23 mouse cellular contexts compared by ENCODE assay signal in the genomic region with DNA sequence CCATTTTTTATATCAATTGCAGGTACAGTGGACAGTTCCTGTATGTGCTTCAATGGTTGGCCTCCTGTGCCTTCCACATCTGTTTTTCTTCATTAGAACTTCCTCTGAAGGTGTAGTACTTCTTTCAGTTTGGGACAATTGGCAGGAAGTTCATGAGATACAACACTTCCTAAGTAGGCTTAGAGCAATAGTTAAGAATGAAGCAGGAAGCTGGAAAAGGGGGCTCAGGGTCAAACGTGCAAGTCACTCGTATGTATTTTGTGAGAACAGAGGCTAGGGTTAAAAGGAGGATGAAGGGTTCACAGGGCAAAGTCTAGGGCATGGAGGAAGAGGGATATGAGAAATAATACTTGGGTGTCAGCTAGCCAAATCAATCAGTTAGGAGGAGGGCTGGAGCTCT. TPM values are rescaled to one million over a fixed set of nuclear protein-coding genes. Genes with fewer than 3 reads are reported as not detected.
A peak's percentile ranks its signal among the peaks of the same experiment; 100 is the strongest.
DNase-seq lines count a peak whose midpoint lies in the region; ATAC-seq and TF ChIP-seq lines count a peak whose summit lies in the region.
"Had no signal": no experiment of that assay in that cellular context is flagged by ENCODE, and none has a peak within 500 bp of the region (broad histone marks: within the 10 kb centered on the region; RNA-seq: fewer than 3 reads in every experiment).

No protein-coding gene starts in this region.

- H3K4me2 ChIP-seq in heart, embryonic 12.5 days = no peak overlapping the region
- H3K4me2 ChIP-seq: embryonic facial prominence, embryonic 13.5 days; forebrain, embryonic 13.5 days; hindbrain, embryonic 14.5 days; intestine, embryonic 15.5 days had no signal

- no peak for TF ChIP-seq POLR2A in testis, adult 2 months (IDR thresholded peaks at IDR 0.05; ENCODE audit: control insufficient read depth, low read depth, low read length)
- no peak for TF ChIP-seq POLR2A in cerebellum, adult 2 months (IDR thresholded peaks at IDR 0.05; ENCODE audit: borderline replicate concordance, insufficient read depth, low read length)

- no peak for ATAC-seq in heart, embryonic 12.5 days (ENCODE audit: insufficient number of reproducible peaks, low FRiP score)
- ATAC-seq: CD4-positive, CD25-positive, alpha-beta regulatory T cell, adult 4 months; forebrain, embryonic 13.5 days; forebrain, postnatal 0 days; intestine, embryonic 15.5 days had no signal

- intact Hi-C loops in heart, postnatal 25 days (cut with DNase I) = loop anchor here (5.0 kb wide), 1 partner anchor 37 kb away; no protein-coding TSS in a partner anchor

- H3K9me3 ChIP-seq in heart, embryonic 12.5 days (replicated peaks) = no peaks in the 10 kb centered on the region
- H3K9me3 ChIP-seq: embryonic facial prominence, embryonic 13.5 days; forebrain, embryonic 13.5 days; hindbrain, embryonic 10.5 days; intestine, embryonic 15.5 days had no signal

- no peak for TF ChIP-seq CTCF in testis, adult 2 months (IDR thresholded peaks at IDR 0.05; ENCODE audit: control insufficient read depth, insufficient read depth, insufficient replicate concordance, low read depth, low read length)
- TF ChIP-seq CTCF in cerebellum, adult 2 months (IDR thresholded peaks at IDR 0.05; ENCODE audit: borderline replicate concordance, insufficient read depth, low read depth, low read length) = no peak

- no peak overlapping the region for H3K9ac ChIP-seq in heart, embryonic 12.5 days
- H3K9ac ChIP-seq: embryonic facial prominence, embryonic 13.5 days; forebrain, embryonic 13.5 days; forebrain, postnatal 0 days; hindbrain, embryonic 14.5 days; intestine, embryonic 15.5 days had no signal

- H3K36me3 ChIP-seq in heart, embryonic 12.5 days = no peaks in the 10 kb centered on the region
- no peaks in the 10 kb centered on the region for H3K36me3 ChIP-seq in testis, adult 2 months (ENCODE audit: control insufficient read depth, insufficient read depth, low read length)
- H3K36me3 ChIP-seq: embryonic facial prominence, embryonic 13.5 days; G1E; hindbrain, embryonic 10.5 days; intestine, embryonic 15.5 days had no signal

- H3K4me3 ChIP-seq in heart, embryonic 12.5 days = no peak overlapping the region
- 0 out of 2 replicates have a peak overlapping the region, but pooled peaks have one; percentile 62 for H3K4me3 ChIP-seq in testis, adult 2 months (ENCODE audit: control insufficient read depth, low read depth, low read length)
- no peak overlapping the region for H3K4me3 ChIP-seq in cerebellum, adult 2 months (replicated peaks; ENCODE audit: insufficient read depth, low read depth, low read length)
- H3K4me3 ChIP-seq: embryonic facial prominence, embryonic 13.5 days; forebrain, embryonic 13.5 days; hindbrain, embryonic 10.5 days; intestine, embryonic 15.5 days had no signal

- no peak overlapping the region; the same call in 1 of the 2 replicates for H3K27ac ChIP-seq in heart, embryonic 12.5 days (ENCODE audit: poor library complexity, severe bottlenecking)
- no peak overlapping the region for H3K27ac ChIP-seq in testis, adult 2 months (ENCODE audit: control insufficient read depth, insufficient read depth, low read depth, low read length)
- H3K27ac ChIP-seq in cerebellum, adult 2 months (ENCODE audit: insufficient read depth, low read length) = no peak overlapping the region
- H3K27ac ChIP-seq: embryonic facial prominence, embryonic 13.5 days; forebrain, embryonic 13.5 days; hindbrain, embryonic 10.5 days; hindbrain, embryonic 14.5 days; intestine, embryonic 15.5 days had no signal

- no peaks in the 10 kb centered on the region for H3K27me3 ChIP-seq in heart, embryonic 12.5 days (replicated peaks)
- no peaks in the 10 kb centered on the region for H3K27me3 ChIP-seq in testis, adult 2 months (ENCODE audit: control insufficient read depth, insufficient read depth, low read length)
- H3K27me3 ChIP-seq in cerebellum, adult 2 months (ENCODE audit: control insufficient read depth, insufficient read depth, low read length) = no peaks in the 10 kb centered on the region
- H3K27me3 ChIP-seq: embryonic facial prominence, embryonic 13.5 days; forebrain, embryonic 13.5 days; intestine, embryonic 15.5 days had no signal

- 67% methylated on average over 2 of the region's 2 CpGs for WGBS in heart, embryonic 12.5 days
- WGBS in cerebellum, adult 2 months = 96% methylated on average over 2 of the region's 2 CpGs

- peak; percentile 92 for DNase-seq in heart, adult 11 months
- peak; percentile 14 to 65 for DNase-seq in heart, adult 9 months (ENCODE audit: low spot score in 2 of 2)
- no peak for DNase-seq in heart, postnatal 25 days (ENCODE audit: low spot score)
- DNase-seq in testis, postnatal 14 days (ENCODE audit: low spot score) = no peak
- no peak for DNase-seq in cerebellum, adult 8-10 months
- DNase-seq in cerebellum, adult 2 months = no peak
- DNase-seq: adrenal gland, adult 8-10 months; B cell, adult 2 months; cerebellum, adult 11 months; cerebellum, adult 9-11 months; cerebellum, postnatal 36 days; forebrain, postnatal 0 days; gastrocnemius, postnatal 14 days; kidney, adult 18-20 months had no signal

- no peaks in the 10 kb centered on the region for H3K4me1 ChIP-seq in heart, embryonic 12.5 days (replicated peaks)
- no peaks in the 10 kb centered on the region for H3K4me1 ChIP-seq in testis, adult 2 months (ENCODE audit: control insufficient read depth, insufficient read depth, low read length)
- H3K4me1 ChIP-seq in cerebellum, adult 2 months (ENCODE audit: control insufficient read depth, insufficient read depth, low read length) = no peaks in the 10 kb centered on the region
- H3K4me1 ChIP-seq: embryonic facial prominence, embryonic 13.5 days; hindbrain, embryonic 10.5 days; intestine, embryonic 15.5 days had no signal

RNA-seq across cellular contexts. Expression of gene Ptprm, which starts 55.7 kb away (rescaled TPM):
- 16.1 and 18.2 TPM in 2 replicates for polyA plus RNA-seq in heart, embryonic 12.5 days (2016; fragmentation: Nextera tagmentation; extraction: Ambion mirVana)
- total RNA-seq in heart, postnatal 25 days (2021) = 10 to 100 TPM; 78.4 to 88.4 TPM
- polyA plus RNA-seq in testis, adult 2 months (2012; rRNA removed) = 3.0 and 4.6 TPM in 2 replicates
- polyA plus RNA-seq in cerebellum, adult 2 months (2012; rRNA removed) = 34.2 and 36.2 TPM in 2 replicates
- polyA plus RNA-seq: CD4-positive, CD25-positive, alpha-beta regulatory T cell, adult 4 months; G1E had no signal

Comparison
In these comparisons a context has a peak if more than half of its experiments do, and no peak if none do; other contexts are left out.
1. DNase-seq: peak in heart, adult 11 months (single experiment) and heart, adult 9 months (2 of 2); none in heart, postnatal 25 days (single experiment), testis, postnatal 14 days (single experiment), cerebellum, adult 8-10 months (single experiment) and cerebellum, adult 2 months (0 of 2).